Mouse (Mus musculus) layer of hippocampus, adult 18-20 months (tissue): ENCODE data around the gene Sdccag8. TPM values are rescaled to one million over a fixed set of nuclear protein-coding genes. Genes with fewer than 3 reads are reported as not detected.
A peak's percentile ranks its signal among the peaks of the same experiment; 100 is the strongest.

Experiments
- DNase-seq, 2 experiments: peaks; one replicate each; pipeline ENCODE4 v3.0.0; 2022; ENCODE audit warnings: low spot score in 2 of 2
- long read RNA-seq: library from polyadenylated mRNA; stranded (forward); transcript quantifications from one replicate; pipeline ENCODE4 v2.0.0, GENCODE M21; 2021
- total RNA-seq, 2 experiments: library from RNA; stranded (reverse); gene quantifications; 2 replicates each; pipeline ENCODE4 v1.2.3; 2021

The Sdccag8 gene
- 10 to 100 TPM; 16.3 to 16.9 TPM for total RNA-seq
- long read RNA-seq, transcript Sdccag8-201 (18 exons, 2,776 nt): major isoform, 8 of 23 reads
- long read RNA-seq, partial matches to known transcripts: 8 of 23 reads
- long read RNA-seq, other reads (novel, unspliced or antisense): 5 of 23 reads

GRCm38 (mm10) chr1:176814591-176815062, at the start of gene Sdccag8:
TSS of gene Sdccag8 (plus strand) at chr1:176814660.
- DNase-seq: peak; percentile 96 to 97

- no peak for DNase-seq
These were observed 39.9 kb upstream of the Sdccag8 start for GRCm38 (mm10) chr1:176774533-176774932.

- no peak for DNase-seq
These were observed 25.1 kb upstream of the Sdccag8 start for GRCm38 (mm10) chr1:176789326-176789725.

GRCm38 (mm10) chr1:176792175-176792574, 22.3 kb upstream of the Sdccag8 start:
- DNase-seq: no peak

GRCm38 (mm10) chr1:176798673-176799072, 15.8 kb upstream of the Sdccag8 start:
- DNase-seq: no peak

- DNase-seq: peak in 1 of 2 experiments; percentile 47
These were observed 13.6 kb upstream of the Sdccag8 start for GRCm38 (mm10) chr1:176800728-176801365.

GRCm38 (mm10) chr1:176810161-176810560, 4.3 kb upstream of the Sdccag8 start:
- no peak for DNase-seq

GRCm38 (mm10) chr1:176811892-176812291, 2.6 kb upstream of the Sdccag8 start:
- DNase-seq: no peak

GRCm38 (mm10) chr1:176812491-176813291, 1.8 kb upstream of the Sdccag8 start:
- no peak for DNase-seq

- DNase-seq: peak; percentile 75 to 82
These were observed 996 bp upstream of the Sdccag8 start for GRCm38 (mm10) chr1:176813292-176814035.

GRCm38 (mm10) chr1:176814036-176814420, 432 bp upstream of the Sdccag8 start, which contains the start of gene Cep170:
TSS of gene Cep170 (minus strand) at chr1:176814067.
- peak; percentile 95 to 98 for DNase-seq

GRCm38 (mm10) chr1:176816728-176817127, 2.3 kb downstream of the Sdccag8 start:
- DNase-seq: no peak

GRCm38 (mm10) chr1:176818147-176818546, 3.7 kb downstream of the Sdccag8 start:
- no peak for DNase-seq

- DNase-seq: no peak
These were observed 4.3 kb downstream of the Sdccag8 start for GRCm38 (mm10) chr1:176818763-176819162.

GRCm38 (mm10) chr1:176821929-176822328, 7.5 kb downstream of the Sdccag8 start:
- no peak for DNase-seq

GRCm38 (mm10) chr1:176822949-176823348, 8.5 kb downstream of the Sdccag8 start:
- DNase-seq: no peak

- no peak for DNase-seq
These were observed 9.4 kb downstream of the Sdccag8 start for GRCm38 (mm10) chr1:176823889-176824288.

GRCm38 (mm10) chr1:176824611-176825010, 10.2 kb downstream of the Sdccag8 start:
- DNase-seq: no peak

- DNase-seq: no peak
These were observed 10.6 kb downstream of the Sdccag8 start for GRCm38 (mm10) chr1:176825084-176825483.

GRCm38 (mm10) chr1:176826186-176826585, 11.7 kb downstream of the Sdccag8 start:
- no peak for DNase-seq

GRCm38 (mm10) chr1:176826931-176827330, 12.5 kb downstream of the Sdccag8 start:
- no peak for DNase-seq
